Mouse (Mus musculus) frontal cortex, postnatal 14 days (tissue): ENCODE measurements around the gene Opn4.

Experiments
- DNase-seq, 2 experiments: peaks; one replicate each; pipeline ENCODE4 v3.0.0; 2022; ENCODE audit warnings: low spot score in 2 of 2

Gene Opn4

DNA sequence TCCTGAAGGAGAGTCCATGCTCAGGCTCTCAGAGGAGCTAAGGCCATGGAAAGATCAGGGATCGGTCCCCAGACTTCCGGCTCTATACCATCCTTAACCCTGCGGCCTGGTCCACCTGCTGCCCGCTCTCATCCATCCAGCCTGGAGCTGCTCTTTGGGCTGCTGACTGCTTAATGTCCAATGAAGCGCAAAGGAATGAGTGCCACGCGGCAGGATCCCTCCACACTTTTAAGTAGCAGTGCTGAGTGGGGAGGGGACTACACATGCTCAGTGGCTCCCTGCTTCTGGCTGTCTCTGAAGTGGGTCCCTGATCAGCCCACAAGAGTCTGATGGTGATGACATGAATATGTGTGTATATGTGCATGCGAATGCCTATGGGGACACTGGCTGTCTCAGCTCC, at the start of gene Opn4:
Opn4 (minus strand) TSS at position 202 of the 400 bp plus-strand sequence.
- no peak for DNase-seq

- DNase-seq = no peak
Observed at GRCm38 (mm10) chr14:34647870-34648475, 48.0 kb upstream of the Opn4 start.

GRCm38 (mm10) chr14:34644140-34644539, 44.2 kb upstream of the Opn4 start:
- DNase-seq = no peak

DNA sequence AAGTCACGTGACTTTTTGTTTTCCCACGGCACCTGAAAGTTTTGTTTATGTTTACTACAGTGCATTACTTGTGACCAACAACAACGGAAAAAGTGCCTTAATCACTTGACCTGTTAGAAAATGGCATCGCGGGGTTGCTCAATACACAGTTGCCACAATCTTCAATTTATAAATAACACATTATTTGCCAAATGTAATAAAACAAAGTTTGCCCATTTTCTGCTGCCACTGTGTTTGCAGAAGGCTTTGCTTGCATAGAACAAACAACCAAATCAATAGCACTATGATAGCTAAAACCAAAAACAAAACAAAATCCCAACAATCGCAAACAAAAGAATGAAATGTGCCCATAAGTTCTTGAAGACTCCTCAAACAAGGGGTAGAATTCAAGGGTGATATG, 35.8 kb upstream of the Opn4 start:
- DNase-seq = no peak

- DNase-seq = no peak
Observed at GRCm38 (mm10) chr14:34635192-34635591, 35.2 kb upstream of the Opn4 start.

DNA sequence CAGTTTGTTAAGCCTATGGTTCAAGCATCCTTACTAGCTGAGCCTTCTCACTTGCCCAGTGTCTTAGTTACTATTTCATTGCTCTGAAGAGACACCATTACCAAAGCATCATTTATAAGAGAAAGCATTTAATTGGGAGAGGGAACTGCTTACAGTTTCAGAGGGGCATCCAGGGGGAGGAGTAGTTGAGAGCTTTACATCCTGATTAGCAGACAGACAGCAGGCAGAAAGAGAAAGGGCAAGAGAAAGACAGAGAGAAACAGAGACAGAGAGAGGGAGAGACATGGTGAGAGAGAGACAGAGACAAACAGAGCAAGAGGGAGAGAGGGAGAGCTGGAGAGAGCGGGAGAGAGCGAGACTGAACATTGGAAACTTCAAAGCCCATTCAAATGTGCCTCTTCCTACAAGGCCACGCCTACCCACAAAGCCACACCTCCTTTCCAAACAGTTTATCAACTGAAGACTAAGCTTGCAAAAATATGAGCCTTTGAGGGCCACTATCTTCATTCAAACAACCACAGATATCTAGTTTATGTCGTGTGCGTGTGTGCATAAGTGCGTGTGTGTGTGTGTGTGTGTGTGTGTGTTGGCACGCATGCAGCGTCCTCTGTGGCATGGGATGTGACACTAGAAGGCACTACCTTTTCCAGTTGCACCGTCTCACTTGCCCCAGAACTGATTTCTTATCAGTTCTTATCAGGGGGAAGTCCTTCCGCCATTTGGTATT, 32.9 kb upstream of the Opn4 start:
- no peak for DNase-seq

GRCm38 (mm10) chr14:34626824-34627223, 26.9 kb upstream of the Opn4 start:
- no peak for DNase-seq

GRCm38 (mm10) chr14:34623531-34624210, 23.7 kb upstream of the Opn4 start:
- DNase-seq = no peak

GRCm38 (mm10) chr14:34623074-34623473, 23.1 kb upstream of the Opn4 start:
- DNase-seq = no peak

DNA sequence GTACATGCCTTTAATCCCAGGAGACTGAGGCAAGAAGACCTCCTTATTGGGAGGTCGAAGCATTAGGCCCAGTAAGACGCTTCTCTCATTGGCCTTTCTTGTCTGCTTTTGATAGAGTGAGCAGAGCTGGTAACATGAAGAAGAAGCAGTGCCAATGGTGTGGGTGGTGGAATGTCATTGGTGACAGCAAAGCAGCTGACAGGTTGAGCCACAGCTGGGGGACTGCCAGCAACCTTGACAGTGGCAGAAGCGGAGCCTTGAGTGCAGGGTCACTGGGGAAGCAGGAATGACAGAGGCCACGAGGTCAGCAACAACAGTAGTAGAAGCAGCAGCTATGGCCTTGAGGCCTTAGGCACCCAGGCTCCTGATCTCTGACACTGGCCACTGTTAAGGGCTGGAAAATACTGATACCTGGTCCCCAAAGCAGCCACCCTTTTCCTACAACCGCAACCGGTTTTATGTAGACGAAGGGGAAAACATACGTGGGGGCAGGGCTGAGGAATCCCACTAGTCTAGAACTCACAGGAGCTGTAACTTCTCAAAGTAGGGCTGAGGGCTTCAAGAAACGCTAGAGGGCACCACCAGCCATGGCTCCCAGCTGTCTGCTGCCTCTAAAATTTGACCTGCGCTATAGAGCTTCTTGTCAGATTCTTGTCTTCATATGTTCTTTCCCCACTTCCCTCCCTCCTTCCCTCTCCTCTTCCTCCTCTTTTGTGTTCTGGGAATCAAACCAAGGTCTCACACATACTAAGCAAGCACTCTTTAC, 20.9 kb upstream of the Opn4 start:
- peak in 1 of 2 experiments; percentile 16 for DNase-seq

GRCm38 (mm10) chr14:34618808-34619207, 18.9 kb upstream of the Opn4 start:
- no peak for DNase-seq

DNA sequence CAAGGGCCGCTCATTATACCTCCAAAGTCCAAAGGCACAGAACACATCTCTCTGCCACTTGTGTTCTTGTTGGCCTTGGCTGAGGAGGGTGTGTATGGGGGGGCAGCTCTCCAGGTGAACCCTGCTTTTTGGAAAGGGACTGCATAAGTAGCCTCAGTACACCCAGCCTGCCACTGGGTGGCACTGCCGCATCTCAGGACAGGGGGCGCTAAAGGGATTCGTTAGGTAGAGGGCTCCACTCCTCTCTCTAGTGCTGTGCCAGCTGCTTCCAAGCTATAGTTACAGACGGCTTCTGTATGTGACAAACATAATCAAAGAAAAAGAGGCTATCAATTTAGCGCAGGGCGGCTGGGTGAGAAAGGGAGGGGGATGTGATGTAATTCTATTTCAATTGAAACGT, 16.9 kb upstream of the Opn4 start:
- peak; percentile 67 to 83 for DNase-seq

DNA sequence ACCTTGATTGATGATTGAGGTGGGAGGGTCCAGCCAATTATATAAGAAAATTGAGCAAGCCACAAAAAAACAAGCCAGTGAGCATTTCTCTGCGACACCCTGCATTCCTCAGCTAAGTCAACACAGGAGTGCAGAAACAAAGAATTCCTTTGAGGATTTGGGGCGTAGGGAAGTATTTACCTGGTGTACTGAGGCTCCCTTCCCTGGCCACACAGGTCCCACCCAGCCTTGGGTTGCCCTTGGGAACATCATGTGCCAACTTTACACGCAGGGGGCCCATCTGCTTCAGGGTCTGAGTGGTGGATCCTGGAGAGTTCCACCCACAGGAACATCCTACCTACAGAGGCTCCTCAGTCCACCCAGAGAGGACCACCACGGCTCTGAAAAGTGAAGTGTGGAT, 15.7 kb upstream of the Opn4 start:
- DNase-seq = no peak

DNA sequence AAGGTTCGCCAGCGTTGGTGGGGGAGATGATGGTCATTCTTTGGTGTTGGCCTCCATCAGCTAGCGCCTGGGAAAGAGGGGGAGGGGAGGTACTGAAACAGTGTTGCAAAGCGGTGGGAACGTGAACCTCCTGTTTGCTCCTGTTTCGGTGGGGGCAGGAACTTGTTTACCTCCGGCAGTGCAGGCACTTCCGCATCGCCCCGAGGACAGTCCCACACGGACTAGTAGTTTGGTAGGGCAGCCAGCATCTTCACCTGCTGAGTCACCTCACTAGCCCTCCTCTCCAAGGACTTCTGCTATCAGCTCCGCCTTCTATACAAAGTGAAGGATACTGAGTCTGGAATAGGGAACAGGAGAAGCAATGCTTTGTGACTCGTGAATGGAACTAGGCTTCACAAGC, 15.1 kb upstream of the Opn4 start:
- DNase-seq = no peak

DNA sequence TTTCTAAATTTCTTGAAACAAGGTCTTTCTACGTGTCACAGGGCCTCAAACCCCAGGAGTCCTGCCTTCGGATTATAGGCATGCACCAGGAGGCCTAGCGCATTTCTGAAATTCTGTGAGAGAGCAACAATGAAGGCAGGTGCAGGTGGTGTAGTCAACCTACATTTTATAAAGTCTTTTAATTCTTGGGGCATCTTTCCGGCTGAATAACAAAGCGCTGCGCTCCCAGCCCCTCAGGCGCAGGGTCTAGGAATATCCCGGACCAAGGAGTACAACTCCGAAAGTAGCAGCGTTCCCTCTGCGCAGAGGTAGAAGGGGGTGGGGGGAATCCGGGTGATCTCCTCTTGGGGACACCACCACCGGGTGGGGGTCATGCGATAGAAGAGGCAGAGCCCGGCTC, 14.6 kb upstream of the Opn4 start:
- DNase-seq = no peak

- DNase-seq = no peak
Observed at GRCm38 (mm10) chr14:34613523-34613922, 13.6 kb upstream of the Opn4 start.

- no peak for DNase-seq
Observed at GRCm38 (mm10) chr14:34612222-34612621, 12.3 kb upstream of the Opn4 start.

DNA sequence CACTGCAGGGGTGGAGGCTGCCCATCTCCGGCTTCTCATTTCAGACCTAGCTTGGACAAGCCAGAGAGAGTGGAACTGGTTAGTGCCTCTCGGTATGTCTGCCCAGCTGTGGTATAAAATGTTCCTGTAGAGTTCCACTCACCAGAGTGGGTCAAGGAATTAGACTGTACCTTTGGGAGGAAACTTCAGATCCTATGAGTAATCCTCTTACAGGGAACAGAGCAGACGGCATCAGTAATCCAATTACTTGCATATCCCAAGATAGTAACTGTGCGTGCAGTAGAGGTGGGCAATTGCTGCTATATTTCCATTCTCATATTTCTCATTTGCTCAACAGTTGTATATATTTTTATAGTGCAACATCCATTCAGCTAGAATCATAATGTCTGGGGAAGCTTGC, 11.6 kb upstream of the Opn4 start:
- no peak for DNase-seq

DNA sequence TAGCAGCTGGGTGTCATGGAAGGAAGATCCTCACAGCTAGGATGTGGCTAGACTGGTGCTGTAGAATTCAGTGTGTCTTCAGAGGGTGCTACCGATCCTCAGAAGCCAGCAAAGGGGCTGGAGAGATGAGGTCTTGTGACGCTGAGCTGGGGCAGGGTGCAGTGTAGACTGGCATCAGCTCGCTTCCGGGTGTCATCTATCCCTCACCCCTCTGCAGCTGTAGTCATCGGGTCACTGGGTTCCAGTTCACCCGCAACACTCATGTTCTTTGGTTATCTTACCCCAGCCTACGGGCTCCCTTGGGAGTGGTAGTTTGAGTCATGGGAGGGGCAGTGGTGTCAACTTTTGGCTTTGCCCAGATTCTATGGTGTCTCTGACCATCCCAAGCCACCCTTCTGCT, 2.0 kb upstream of the Opn4 start:
- no peak for DNase-seq

DNA sequence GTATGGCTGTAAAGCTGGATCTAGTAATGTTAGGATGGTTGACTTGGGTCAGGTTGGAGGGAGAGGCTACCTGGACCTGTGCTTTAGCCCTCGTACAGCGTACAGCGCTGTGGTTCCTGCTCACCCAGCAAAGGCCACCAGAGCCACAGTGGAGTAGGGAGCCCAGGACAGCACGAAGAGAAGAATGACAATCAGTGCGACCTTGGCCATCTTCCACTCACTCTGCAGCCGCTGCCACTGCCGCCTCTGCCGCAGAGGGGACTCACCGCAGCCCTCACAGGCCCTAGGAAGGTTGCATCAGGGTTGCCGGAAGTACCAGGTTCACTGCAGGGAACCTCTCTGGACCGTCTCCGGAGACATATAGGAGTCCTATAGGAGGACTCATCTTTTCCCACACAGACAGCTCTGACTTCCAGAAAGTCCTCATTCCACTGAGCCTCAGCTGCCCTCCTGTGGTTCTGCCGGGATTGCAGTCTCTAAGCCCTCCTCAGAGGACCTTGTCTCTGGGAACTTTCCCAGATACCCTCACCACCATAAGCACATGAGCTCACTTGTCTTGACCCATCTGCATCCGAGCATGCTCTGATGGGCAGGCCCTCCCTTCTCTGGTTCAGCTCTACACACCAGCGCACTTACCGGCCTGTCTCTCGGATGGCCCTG, 4.2 kb downstream of the Opn4 start:
- DNase-seq = no peak

DNA sequence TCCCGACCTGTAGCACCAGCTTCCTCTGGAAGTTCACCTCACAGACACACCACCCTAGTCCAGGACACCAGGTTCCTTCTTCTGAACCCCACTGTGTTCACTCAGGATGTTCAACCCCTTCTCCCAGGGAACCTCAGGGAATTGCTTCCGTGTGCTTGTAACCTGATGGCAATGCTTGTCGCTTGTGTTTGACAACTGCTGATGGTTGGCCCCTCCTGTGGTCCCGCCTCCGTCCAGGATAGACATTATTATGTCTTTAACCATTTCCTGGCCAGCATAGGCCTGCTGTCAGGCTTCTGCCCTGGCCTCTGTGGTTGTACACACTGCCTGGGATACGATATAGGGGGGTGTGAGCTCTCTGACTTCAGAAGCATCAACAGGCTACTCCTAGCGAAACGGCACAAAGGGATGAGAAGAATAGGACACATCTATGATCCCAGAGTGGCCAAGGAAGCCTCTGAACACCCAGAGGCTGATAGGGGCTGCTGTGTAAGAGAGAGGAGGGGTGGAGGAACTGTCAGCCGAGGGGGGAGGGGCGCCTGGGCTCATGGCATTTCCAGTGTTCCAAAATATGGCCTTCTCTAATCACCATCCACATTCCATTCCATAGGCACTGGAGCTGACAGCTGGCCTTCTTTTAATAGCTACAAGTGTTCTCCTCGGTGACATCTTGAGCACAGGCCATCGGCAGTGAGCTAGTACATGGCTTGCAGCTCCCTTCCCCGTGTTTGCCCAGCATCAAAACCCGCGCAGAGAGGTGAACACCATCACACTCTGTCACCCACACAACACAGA, 8.0 kb downstream of the Opn4 start:
- no peak for DNase-seq
